Mouse (Mus musculus) cerebellum, adult 2 months (tissue): Measurements from ENCODE around the gene Gm17364.

Experiments used
- CTCF ChIP-seq: fragments of 200-500 bp; IDR thresholded peaks from 2 replicates; pipeline ENCODE4 v1.5.1; 2011; ENCODE audit warnings: low read depth, mild to moderate bottlenecking, control low read depth, low read length, moderate library complexity, borderline replicate concordance; ENCODE audit not compliant: insufficient read depth
- POLR2A ChIP-seq: fragments of 200-500 bp; IDR thresholded peaks from 2 replicates; pipeline ENCODE4 v1.6.1; 2011; ENCODE audit warnings: low read length, control low read depth, borderline replicate concordance; ENCODE audit not compliant: insufficient read depth

DNA sequence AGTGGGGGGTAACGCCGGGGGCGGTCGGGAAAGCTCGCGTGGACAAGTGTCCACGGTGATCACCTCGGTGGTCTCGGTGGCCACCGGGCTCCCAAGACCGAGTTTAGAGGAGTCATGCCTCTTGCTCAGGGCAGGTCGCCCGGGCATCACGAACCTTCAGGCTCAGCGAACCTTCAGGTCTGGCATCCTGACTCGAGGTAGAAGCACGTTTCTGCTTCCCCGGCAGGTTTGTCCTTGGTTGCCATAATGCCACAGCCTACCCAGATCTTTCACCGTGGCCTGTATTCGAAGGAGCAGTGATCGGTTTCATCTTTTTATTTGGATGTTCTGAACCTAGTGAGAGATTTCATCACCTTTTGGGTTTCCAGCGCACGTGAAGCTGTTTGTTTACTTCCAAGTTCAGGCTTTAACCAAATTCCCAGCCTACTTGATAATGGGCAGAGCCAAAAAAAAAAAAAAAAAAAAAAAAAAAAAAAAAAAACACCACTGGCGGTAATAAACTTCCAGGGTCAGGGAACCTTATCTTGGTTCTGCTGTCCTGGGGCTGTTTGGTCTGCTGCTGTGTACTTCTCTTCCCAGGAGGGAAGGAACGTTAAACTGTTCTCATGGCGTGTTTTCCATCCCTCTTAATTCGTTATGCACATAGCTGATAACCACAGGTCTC, 23.3 kb downstream of the Gm17364 start:
- TF ChIP-seq CTCF (no peak), POLR2A (no peak)
